Mouse (Mus musculus) MN1 (cell line): Measurements from ENCODE around the gene Car5b.

Experiments used
- DNase-seq: peaks from one replicate; pipeline ENCODE4 v3.0.0-alpha.2; 2016; ENCODE audit warnings: low spot score

The Car5b gene

GRCm38 (mm10) chrX:164027607-164028289 lies at the start of gene Car5b:
TSS of gene Car5b (minus strand) at chrX:164027997.
- peak; percentile 21 for DNase-seq

- DNase-seq, result peak; percentile 93
Measured at GRCm38 (mm10) chrX:164076040-164076775, 48.4 kb upstream of the Car5b start, which contains the start of gene Siah1b. TSS of gene Siah1b (minus strand) at chrX:164076493.

GRCm38 (mm10) chrX:164068968-164069367 lies 41.2 kb upstream of the Car5b start:
- DNase-seq, result no peak

GRCm38 (mm10) chrX:164066185-164066584 lies 38.4 kb upstream of the Car5b start:
- peak; percentile 74 for DNase-seq

GRCm38 (mm10) chrX:164059070-164059469 lies 31.3 kb upstream of the Car5b start:
- no peak for DNase-seq

GRCm38 (mm10) chrX:164058523-164058922 lies 30.7 kb upstream of the Car5b start:
- DNase-seq, result no peak

- DNase-seq, result no peak
Measured at GRCm38 (mm10) chrX:164055726-164056125, 27.9 kb upstream of the Car5b start.

GRCm38 (mm10) chrX:164046736-164047135 lies 18.9 kb upstream of the Car5b start:
- DNase-seq, result no peak

GRCm38 (mm10) chrX:164042069-164042468 lies 14.3 kb upstream of the Car5b start:
- no peak for DNase-seq

GRCm38 (mm10) chrX:164038882-164039281 lies 11.1 kb upstream of the Car5b start:
- no peak for DNase-seq

- DNase-seq, result no peak
Measured at GRCm38 (mm10) chrX:164035931-164036330, 8.1 kb upstream of the Car5b start.

- no peak for DNase-seq
Measured at GRCm38 (mm10) chrX:164035401-164035800, 7.6 kb upstream of the Car5b start.

- DNase-seq, result no peak
Measured at GRCm38 (mm10) chrX:164032526-164032925, 4.7 kb upstream of the Car5b start.

GRCm38 (mm10) chrX:164015636-164016035 lies 12.2 kb downstream of the Car5b start:
- no peak for DNase-seq

- DNase-seq, result no peak
Measured at GRCm38 (mm10) chrX:164014956-164015355, 12.8 kb downstream of the Car5b start.

GRCm38 (mm10) chrX:164013318-164013717 lies 14.5 kb downstream of the Car5b start:
- no peak for DNase-seq

GRCm38 (mm10) chrX:164004809-164005208 lies 23.0 kb downstream of the Car5b start:
- DNase-seq, result peak; percentile 60

- DNase-seq, result no peak
Measured at GRCm38 (mm10) chrX:163999848-164000247, 27.9 kb downstream of the Car5b start.

- DNase-seq, result no peak
Measured at GRCm38 (mm10) chrX:163996754-163997153, 31.0 kb downstream of the Car5b start.

- no peak for DNase-seq
Measured at GRCm38 (mm10) chrX:163987718-163988374, 40.0 kb downstream of the Car5b start.

- DNase-seq, result no peak
Measured at GRCm38 (mm10) chrX:163982129-163982528, 45.7 kb downstream of the Car5b start.

GRCm38 (mm10) chrX:163981500-163981899 lies 46.3 kb downstream of the Car5b start:
- no peak for DNase-seq

- no peak for DNase-seq
Measured at GRCm38 (mm10) chrX:163981092-163981491, 46.7 kb downstream of the Car5b start.
